Mouse (Mus musculus): ENCODE results near the gene Map3k5.

DNA sequence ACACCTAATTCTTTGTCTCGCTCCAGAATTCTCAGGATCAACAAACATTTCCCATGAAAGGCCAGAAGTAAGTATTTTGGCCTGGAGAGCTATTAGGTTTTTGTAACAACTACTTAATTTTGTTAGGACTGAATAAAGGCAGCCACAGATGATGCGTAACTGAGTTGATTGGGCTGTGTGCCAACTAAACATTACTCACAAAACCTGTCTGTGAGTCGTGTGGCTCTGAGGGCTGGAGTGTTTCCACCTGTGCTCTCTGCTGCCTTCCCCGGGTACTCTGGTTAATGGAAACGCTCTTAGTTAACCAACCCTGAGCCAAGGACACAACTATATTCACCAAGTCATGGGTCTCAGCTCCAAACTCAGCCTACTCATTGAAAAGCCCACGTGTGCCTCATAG, 41.1 kb upstream of the Map3k5 start:
- no peak for TF ChIP-seq CTCF (IDR thresholded peaks at IDR 0.05; ENCODE audit: insufficient read depth, low read depth, low read length)
- no peak for TF ChIP-seq POLR2A (IDR thresholded peaks at IDR 0.05; ENCODE audit: insufficient read depth, low read depth, low read length)

Data from olfactory bulb, adult 2 months (tissue).